8 mouse cellular contexts compared by ENCODE assay signal in the genomic region with DNA sequence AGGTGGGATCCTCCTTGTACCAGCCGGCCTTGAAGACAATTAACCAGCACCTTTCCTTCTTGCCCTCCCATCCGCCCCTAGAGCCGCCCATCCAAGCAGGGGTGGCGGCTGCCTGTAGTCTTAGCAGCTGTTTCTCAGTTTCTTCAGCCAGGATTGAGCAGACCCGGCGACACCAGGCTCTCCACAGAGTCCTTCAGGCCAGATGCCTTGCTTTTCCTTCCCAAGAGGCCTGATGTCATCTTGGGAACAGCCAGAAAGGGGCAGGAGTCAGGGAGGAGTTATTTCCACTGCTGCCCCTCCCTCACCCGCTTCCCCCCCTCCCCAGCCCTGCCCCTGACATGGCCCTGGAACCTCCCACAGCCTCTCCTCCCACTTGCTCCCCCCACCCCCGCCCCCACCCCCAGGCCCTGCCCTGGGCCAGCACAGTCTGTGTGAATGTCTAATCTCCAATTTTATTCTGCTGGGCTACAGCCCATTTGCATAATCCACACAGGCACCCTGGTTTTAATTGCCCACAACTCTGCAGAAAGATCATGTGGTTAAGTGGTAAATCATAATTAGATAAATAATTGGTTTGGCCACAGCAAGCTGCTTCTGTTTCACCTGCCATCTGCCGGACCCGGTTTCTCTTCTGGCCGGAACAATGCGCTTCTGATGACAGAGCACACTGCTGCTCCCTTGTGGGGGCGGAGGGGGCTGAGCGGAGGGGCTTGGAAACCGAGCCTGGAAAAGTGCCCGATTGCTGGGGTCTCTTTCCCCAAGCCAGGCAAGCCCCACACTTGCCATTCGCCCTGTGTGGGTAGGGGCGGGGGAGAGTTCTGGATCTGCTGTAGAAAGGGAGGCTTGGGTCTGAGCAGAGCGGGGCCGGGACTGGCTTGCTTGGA.
DNase-seq lines count a peak whose midpoint lies in the region; ATAC-seq and TF ChIP-seq lines count a peak whose summit lies in the region.

No protein-coding gene starts in this region.

- TF ChIP-seq POLR2A in lung, adult 2 months (IDR thresholded peaks at IDR 0.05; ENCODE audit: borderline replicate concordance, extremely low read depth, low read depth, low read length): no peak

- ATAC-seq in lung, embryonic 14.5 days (ENCODE audit: insufficient read depth): peak; percentile 40

- H3K4me3 ChIP-seq in lung, embryonic 14.5 days (ENCODE audit: low read depth, low read length): no peak overlapping the region
- H3K4me3 ChIP-seq in lung, adult 2 months (replicated peaks; ENCODE audit: extremely low read depth, low read depth, low read length): no peak overlapping the region
- no peak overlapping the region; the same call in 1 of the 2 replicates for H3K4me3 ChIP-seq in embryonic facial prominence, embryonic 10.5 days
- H3K4me3 ChIP-seq in hindbrain, embryonic 10.5 days: peak overlapping the region; percentile 29

- no peaks in the 10 kb centered on the region for H3K27me3 ChIP-seq in lung, embryonic 14.5 days (ENCODE audit: insufficient read depth, low read length)
- H3K27me3 ChIP-seq in embryonic facial prominence, embryonic 10.5 days (replicated peaks; ENCODE audit: low read depth, poor library complexity, severe bottlenecking): peaks cover 72% of the 10 kb centered on the region
- peaks cover 84% of the 10 kb centered on the region for H3K27me3 ChIP-seq in hindbrain, embryonic 10.5 days (ENCODE audit: insufficient read depth, poor library complexity, severe bottlenecking)

- peak overlapping the region; percentile 36; the same call in 1 of the 2 replicates for H3K27ac ChIP-seq in lung, embryonic 14.5 days (ENCODE audit: low read depth)
- H3K27ac ChIP-seq in embryonic facial prominence, embryonic 10.5 days (replicated peaks): peak overlapping the region; percentile 41
- peak overlapping the region; percentile 83 for H3K27ac ChIP-seq in hindbrain, embryonic 10.5 days

- H3K9ac ChIP-seq in lung, embryonic 14.5 days: no peak overlapping the region

- peak overlapping the region; percentile 3; the same call in 1 of the 2 replicates for H3K4me2 ChIP-seq in lung, embryonic 14.5 days

- WGBS in lung, embryonic 14.5 days: 22% methylated on average over 20 of the region's 20 CpGs
- WGBS in lung, adult 2 months: 54% methylated on average over 20 of the region's 20 CpGs
- 13% methylated on average over 20 of the region's 20 CpGs for WGBS in embryonic facial prominence, embryonic 10.5 days
- 10% methylated on average over 20 of the region's 20 CpGs for WGBS in hindbrain, embryonic 10.5 days

- H3K4me1 ChIP-seq in lung, embryonic 14.5 days (ENCODE audit: insufficient read depth): peaks cover 51% of the 10 kb centered on the region
- peaks cover 11% of the 10 kb centered on the region for H3K4me1 ChIP-seq in lung, adult 2 months (ENCODE audit: control insufficient read depth, insufficient read depth, low read length)
- peaks cover 91% of the 10 kb centered on the region for H3K4me1 ChIP-seq in embryonic facial prominence, embryonic 10.5 days
- H3K4me1 ChIP-seq in hindbrain, embryonic 10.5 days (replicated peaks): peaks cover 98% of the 10 kb centered on the region

- TF ChIP-seq CTCF in lung, embryonic 14.5 days (IDR thresholded peaks at IDR 0.05; ENCODE audit: low read depth): peak; percentile 38
- no peak for TF ChIP-seq CTCF in lung, adult 2 months (IDR thresholded peaks at IDR 0.05; ENCODE audit: insufficient read depth, low read length)

- no peaks in the 10 kb centered on the region for H3K9me3 ChIP-seq in lung, embryonic 14.5 days (ENCODE audit: low read depth, low read length)
- H3K9me3 ChIP-seq in embryonic facial prominence, embryonic 10.5 days: no peaks in the 10 kb centered on the region
- no peaks in the 10 kb centered on the region for H3K9me3 ChIP-seq in hindbrain, embryonic 10.5 days

- DNase-seq in lung, embryonic 14.5 days: peak; percentile 75
- DNase-seq in lung, adult 2 months: no peak
- DNase-seq in embryonic facial prominence, embryonic 10.5 days (ENCODE audit: low spot score): peak; percentile 69
- DNase-seq in hindbrain, embryonic 10.5 days (ENCODE audit: low spot score): peak; percentile 79
- peak; percentile 43 for DNase-seq in lung, postnatal 14 days
- DNase-seq in yolk sac, embryonic 10.5 days (ENCODE audit: low spot score): peak; percentile 39
- DNase-seq in frontal cortex, postnatal 14 days (ENCODE audit: low spot score in 2 of 2): no peak
- no peak for DNase-seq in spleen, postnatal 14 days (ENCODE audit: low spot score in 2 of 2)

- H3K36me3 ChIP-seq in lung, embryonic 14.5 days (ENCODE audit: insufficient read depth): no peaks in the 10 kb centered on the region
- H3K36me3 ChIP-seq in embryonic facial prominence, embryonic 10.5 days (replicated peaks): no peaks in the 10 kb centered on the region
- no peaks in the 10 kb centered on the region for H3K36me3 ChIP-seq in hindbrain, embryonic 10.5 days

Comparison
In these comparisons a context has a peak if more than half of its experiments do, and no peak if none do; other contexts are left out.
1. DNase-seq: peak in lung, embryonic 14.5 days (single experiment), embryonic facial prominence, embryonic 10.5 days (single experiment), hindbrain, embryonic 10.5 days (single experiment), lung, postnatal 14 days (single experiment) and yolk sac, embryonic 10.5 days (single experiment); none in lung, adult 2 months (single experiment), frontal cortex, postnatal 14 days (0 of 2) and spleen, postnatal 14 days (0 of 2).
2. Peak in every context shown above with its lines, with median percentiles within 50 percentile points of each other: H3K27ac ChIP-seq.